Mouse (Mus musculus): Measurements from ENCODE around the gene Stxbp5l.
"Not testable (repeated sequence)": the region's sequence is repeated elsewhere in the genome, so short reads cannot be mapped to it uniquely, and the experiment has no call there.

Stxbp5l gene

DNA sequence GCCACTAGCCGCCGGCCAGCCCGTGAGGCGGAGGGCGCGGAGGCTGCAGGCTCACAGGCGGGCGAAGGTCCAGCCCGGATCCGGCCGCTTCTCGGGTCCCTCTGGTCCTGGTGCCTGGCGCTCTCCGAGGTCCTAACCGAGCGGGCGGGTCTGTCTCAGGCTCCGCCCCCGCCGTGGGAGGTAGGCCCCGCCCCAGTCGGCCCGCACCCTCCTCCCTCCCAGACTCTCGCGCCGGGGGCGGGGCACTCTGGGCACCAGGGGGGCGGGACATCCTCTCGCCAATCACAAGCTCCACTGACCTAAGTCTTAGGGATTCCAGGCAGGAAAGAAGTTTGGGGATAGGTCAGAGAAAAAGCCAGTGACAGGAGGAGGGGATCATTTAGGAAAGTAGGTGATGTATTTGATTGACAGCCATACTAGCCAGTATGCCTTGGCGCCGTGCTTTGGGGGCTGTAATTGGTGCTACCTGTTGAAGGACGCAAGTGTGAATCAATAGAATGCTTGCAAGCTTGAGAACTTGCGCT, at the start of gene Stxbp5l:
Stxbp5l (minus strand) TSS at position 142 of the 524 bp plus-strand sequence.
- peak; percentile 99 for DNase-seq

DNA sequence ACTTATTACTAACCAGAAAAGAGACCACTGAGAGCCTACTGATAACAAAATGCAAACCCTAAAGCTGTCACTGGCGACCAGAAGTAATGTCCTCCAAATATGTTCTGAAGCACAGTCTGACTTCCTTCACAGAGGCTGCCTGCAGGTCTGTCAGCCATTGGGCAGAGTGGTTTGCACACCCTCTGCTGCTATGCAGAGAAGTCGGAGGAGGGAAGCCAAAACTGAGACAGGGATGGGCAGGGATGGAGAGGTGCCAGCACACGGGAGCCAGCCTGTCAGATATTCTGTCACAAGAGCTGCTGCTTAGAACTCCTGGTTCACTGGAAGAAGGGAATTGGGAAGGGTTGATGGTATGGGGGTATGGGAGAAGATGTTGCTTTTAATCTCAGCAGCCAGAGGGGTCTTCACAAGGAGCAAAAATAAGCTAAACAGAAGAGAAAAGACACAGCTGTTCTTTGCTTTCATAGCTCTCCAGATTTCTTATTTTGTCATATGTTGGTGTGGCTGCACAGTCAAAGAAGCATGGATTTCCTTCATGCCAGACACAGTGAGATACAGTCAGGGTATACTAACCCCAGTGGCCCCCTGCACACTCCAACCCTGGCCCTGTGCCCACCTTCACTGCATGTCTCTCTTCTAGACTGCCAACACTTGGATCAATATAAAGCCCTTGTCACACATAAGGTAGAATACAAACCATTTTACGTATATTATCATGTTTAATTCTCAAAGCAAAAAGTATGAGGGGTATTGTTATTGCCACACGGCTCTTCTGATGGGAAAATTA, 48.8 kb upstream of the Stxbp5l start:
- DNase-seq: peak; percentile 87

DNA sequence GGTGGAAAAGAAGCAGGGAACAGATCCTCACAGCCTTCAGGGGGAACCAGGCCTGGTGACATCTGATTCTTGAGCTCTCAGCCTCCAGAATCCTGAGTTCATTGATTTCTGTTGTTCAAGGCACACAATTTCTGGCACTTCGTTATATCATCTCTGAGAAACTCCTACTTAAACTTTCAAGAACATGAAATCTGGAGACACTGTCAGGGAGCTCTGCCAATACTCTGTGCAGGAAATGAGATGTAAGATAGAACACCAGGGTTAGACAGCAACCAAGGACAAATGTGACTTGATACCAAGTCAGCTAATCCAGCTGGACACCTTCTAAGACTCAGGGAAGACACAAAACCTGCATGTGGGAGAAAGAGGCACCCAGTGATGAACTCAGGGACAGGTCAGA, 40.7 kb upstream of the Stxbp5l start:
- DNase-seq: no peak

DNA sequence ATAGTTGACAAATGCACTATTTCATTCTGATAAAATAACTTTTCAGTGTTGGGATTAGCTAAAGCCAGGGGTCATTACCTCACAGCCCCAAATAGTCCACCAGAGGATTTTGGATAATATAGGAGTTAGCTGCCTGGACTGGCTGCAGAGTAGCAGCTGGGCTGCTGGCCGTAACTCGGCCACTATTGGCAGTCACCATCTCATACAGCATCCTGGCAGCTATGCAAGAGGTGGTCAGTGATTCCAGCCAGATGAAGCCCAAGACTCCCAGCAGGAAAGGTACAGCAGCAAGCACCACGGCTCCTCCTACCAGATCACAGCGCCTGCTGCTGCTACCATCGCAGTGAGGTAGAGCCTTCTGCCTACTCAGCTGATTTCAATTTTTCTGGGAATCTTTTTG, 38.1 kb upstream of the Stxbp5l start:
- DNase-seq: no peak

DNA sequence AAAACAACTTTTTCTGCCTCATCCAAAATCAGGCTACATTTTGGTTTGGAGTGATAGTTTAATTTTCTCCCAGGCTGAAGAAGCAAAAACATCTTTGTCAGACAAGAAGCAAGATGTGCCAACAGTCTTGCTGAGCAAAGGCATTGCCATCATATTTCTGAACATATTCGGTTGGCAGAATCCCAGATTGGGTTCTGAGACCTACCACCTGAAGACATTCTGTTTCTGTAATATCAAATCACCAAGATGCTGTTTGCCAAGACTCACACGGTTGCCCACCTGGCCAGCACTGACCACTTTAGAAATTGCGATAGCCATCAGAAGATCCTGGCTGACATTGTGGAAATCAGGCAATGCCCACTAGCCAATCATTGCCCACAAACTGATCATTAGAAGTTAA, 37.1 kb upstream of the Stxbp5l start:
- peak; percentile 66 for DNase-seq

DNA sequence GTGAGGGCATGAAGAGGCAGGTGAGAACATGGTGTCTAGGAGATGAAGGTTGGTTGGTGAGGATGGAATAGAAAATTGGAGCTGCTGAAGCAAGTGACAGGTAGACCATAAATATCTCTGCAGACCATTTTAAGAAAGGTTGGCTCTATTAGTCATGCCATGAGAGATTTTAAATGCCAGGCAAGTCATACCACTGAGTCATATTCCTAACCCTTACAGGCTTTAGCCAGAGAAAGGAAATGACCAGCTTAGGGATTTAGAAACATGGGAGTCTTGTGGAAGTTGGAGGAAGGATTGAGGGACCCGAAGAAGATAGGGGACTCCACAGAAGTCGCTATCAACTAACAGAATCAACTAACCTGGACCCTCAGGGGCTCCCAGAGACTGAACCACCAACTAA, 35.8 kb upstream of the Stxbp5l start:
- no peak for DNase-seq

DNA sequence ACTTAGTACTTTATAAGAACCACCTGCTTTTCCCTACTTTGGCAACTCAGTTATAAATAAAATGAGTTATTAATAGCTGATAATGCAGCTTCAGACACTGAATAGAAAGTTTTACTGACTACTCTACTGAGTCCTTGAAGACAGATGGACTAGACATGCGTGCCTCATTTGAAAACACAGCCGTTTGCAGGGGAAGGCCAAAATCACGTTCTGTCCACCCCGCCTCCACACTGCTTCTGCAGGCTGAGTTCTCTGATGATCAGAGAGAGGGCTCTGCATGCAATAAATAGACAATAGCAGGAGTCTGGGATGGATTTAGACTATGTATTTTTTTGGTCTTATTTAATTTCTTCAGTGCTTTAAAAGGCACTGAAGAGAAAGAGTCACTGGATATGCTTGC, 20.8 kb upstream of the Stxbp5l start:
- no peak for DNase-seq

DNA sequence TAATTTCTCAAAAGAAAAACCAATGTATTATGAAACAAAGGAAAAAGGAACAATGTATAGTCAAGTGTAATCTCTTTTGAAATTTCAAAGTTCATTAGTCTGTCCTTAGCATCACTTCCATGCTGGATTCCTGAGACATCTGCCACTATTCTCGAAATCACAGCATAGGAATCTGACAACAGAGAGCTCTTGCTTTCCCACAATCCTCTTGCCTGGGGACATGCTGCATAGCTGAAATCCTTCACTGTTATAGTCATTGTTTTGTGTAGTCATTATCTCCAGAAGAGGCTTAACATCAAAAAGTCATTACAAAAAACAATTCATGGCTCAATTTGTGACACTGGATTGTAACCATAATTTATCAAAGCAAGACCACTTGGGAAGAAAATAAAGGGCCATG, 20.2 kb upstream of the Stxbp5l start:
- DNase-seq: no peak

DNA sequence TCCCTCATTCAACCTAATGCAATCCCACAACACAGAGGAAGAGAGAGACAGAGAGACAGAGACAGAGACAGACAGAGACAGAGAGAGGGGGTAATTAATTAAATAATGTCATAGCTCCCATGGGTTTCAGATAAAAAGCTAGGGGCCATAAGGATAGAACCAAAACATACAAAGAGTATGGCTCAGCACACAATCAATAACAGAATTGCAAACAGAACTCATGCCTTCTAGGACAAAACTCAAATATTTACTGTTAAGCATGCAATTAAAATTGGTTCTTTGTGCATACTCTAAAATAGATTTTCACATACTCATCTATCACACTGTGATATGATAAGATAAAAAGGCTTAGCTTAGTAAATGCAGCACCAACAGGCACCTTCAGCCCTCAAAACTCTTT, 5.2 kb upstream of the Stxbp5l start:
- DNase-seq: no peak

DNA sequence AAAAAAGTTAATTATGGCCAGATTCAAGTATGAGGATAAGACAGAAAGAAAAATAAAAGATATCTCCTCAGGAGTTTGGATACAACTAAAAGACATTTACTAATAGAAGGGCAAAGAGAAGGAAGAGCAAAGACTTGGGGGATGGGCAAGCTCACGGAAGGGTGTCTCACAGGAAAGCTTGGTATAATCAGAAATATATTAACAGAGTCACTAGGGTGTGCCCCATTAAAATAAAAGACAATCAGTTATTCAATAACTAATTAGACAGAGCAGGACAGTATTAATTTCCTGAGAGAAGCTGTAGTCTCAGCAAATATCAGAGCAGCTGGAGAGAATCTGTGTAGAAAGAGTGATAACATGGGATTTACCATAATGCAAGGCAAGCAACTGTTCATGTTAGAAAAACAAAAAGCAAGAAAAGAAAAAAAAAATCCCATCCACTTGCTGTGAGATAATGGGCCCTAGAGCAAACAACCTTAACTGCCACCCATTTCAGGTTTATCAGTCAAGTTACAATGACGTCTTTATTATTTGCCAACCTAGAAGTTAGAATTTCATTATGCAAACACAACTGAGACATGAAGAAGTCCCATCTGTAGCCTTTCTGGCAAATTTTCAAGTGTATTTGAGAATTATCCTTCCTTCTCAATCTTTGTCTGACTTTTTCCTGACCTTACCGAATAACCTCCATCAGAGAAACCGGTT, 4.6 kb upstream of the Stxbp5l start:
- DNase-seq: no peak

DNA sequence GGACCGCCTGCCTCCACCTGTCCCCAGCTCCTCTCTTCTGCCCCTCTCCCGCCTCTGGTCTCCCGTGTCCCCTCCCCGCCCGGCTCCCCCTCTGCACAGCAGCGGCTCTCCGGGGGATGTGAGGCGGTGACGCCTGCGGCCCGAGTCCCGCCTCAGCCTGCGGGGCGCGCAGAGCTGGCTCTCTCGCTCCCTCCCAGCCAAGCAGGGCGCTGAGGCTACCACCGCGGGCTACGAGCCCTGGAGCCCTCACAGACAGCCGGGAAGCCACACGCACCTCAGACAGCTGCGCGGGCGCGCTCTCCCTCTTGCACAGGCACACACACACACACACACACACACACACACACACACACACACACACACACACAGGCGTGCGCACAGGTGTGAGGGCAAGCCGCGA, 393 bp downstream of the Stxbp5l start:
- no peak for DNase-seq

DNA sequence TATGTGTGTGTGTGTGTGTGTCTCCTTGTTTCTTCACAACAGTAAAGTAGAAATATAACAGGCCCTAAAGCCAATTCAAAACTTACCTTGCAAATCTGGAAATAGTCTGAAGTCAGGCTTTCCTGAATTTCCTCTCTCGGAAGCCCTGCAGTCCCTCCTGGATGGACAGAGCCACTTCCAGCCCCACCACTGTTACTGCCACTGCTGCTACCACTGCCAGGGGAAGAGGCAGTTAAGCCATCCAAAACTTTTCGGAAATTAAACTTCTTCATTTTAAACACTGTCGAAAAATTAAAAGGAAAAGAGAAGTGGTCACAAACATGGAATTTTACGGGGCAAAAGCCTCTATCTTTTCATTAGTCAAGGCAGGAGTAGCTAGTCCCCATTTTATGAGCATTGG, 1.3 kb downstream of the Stxbp5l start:
- no peak for DNase-seq

DNA sequence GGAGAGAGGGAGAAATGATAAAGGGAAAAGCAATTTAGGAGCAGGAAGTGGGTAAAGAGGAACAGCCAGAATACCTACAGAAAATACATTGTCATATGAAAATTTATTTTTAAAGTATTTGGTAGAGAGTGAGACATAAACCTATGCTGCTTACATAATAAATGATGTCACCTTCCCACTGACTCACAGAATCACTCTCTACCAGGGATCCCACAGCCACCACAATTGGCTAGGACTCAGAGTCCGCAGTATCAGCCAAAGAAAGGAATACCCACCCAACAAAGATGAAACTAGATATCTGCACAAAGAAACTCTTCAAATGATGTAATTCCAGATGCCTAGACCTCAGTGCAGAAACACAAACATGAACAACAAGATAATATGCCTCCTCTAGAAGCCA, 12.0 kb downstream of the Stxbp5l start:
- DNase-seq: no peak

DNA sequence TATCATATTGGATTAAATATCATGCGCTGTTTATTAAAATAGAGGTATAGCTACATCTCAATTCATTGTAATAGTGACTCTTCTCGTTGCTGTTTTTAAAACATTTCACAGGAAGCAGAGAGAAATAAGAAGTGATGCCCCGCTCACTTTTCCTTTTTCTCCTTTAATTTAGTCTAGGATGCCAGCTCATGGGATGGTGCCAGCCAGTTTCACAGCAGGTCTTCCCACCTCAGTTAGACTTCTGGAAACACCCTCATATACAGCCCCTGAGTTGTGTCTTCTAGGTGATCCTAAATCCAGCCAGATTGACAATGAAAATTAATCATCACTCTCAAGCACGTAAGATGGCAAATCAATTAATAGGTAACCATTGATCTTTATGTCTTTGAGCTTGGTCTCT, 17.3 kb downstream of the Stxbp5l start:
- DNase-seq: peak; percentile 75

DNA sequence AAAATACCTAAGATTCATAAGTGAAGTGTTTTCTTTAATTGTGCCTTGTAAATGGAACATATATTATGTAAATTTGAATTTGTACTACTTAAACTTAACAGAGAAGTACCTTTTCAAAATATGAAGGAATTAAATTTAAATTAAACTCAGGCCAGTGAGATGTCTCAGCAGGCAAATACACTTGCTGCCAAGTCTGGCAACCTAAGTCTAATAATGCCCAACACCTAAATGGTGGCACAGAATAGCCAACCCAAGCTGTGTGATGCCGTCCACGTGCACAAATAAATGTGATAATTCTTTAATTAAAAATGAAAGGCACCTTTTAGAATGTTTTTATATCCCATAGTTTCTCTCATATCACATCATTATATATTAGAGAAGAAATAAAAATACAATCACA, 20.8 kb downstream of the Stxbp5l start:
- peak; percentile 55 for DNase-seq

DNA sequence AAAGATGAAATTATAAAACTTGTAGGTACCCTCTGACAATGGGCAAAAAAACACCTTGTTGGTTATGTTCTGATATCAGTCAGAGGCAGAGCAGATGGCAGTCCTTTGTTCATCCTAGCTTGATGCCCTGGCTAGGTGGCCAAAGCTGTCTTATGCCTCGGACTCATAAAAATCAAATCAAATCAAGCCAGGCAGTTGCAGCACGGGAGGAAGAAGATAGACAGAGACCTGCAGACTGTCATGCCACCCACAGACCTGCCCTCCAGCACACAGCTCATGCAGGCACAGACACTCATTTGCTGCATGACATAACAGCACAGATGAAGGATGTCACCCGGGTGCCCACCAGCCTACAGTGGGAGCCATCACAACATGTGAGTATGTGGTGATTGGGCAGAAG, 29.1 kb downstream of the Stxbp5l start:
- peak; percentile 77 for DNase-seq

DNA sequence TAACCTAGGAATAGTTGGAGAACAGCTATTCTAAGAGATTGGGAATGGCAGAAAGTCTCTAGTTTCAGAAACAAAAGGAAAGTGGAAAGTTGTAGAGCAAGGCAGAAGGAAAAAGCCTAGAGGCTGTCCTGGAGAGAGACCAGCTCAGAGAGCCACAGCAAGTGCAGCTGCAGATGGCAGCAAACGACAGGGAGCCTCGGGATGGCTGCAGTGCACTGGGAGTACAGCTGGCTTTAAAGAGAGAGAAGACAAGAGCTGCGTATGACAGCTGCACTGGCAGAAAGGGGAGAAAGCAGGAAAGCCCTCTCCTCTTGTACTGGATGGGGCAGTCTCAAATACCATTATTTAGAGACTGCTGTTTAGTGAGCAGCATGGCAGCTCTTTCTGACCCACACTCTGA, 37.7 kb downstream of the Stxbp5l start:
- DNase-seq: no peak

DNA sequence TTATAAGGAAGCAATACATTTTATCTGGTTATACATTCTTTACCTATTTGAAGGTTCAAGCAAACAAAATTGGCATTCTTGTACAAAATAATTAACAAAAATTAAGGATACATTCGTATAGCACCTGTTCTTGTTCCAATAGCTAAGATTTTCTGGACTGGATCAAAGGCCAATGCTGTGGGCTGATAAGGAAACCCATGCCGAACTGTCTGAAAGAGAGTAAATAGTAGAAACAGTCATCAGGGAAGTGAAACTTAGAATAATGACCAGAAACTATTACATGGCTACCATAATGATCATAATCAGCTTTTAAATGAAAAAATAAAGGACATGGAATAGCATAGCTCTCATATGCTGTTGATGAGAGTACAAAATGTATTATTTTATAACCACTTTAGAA, 39.8 kb downstream of the Stxbp5l start:
- DNase-seq: no peak

DNA sequence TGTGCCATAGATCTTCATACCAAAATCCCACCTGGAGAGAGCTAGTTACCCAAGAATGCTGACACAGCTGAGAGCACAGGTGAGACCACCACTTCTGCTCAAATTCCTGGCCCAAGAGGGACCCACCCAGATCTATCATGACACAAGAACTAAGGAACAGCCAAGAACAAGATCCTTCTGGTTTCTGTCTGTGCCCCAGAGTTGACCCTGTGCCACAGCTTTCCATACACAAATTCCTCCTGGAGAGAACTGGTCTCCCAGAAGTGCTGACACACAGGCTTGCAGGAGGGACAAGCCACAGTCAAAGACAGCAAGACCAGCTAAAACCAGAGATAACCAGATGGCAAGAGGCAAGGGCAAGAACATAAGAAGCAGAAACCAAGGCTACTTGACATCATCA, 43.3 kb downstream of the Stxbp5l start:
- DNase-seq: not testable (repeated sequence)

DNA sequence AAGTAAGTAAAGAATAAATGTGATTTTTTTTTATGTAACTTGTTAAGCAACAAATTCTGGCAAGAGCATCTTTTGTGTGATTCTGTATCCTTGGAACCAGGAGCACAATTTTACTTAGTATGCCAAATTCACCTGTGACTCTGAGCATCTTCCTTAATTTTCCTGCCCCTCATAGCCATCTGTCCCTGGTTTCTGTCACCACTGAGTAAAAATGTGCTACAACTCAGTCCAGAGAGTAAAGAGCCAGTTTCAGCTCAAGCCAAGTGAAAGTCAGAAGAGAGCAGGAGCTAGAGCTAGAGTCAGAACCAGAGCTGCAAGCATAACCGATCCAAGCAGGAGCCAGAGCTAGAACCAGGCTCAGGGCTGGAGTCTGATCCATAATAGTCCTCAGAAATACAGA, 46.6 kb downstream of the Stxbp5l start:
- peak; percentile 73 for DNase-seq

DNA sequence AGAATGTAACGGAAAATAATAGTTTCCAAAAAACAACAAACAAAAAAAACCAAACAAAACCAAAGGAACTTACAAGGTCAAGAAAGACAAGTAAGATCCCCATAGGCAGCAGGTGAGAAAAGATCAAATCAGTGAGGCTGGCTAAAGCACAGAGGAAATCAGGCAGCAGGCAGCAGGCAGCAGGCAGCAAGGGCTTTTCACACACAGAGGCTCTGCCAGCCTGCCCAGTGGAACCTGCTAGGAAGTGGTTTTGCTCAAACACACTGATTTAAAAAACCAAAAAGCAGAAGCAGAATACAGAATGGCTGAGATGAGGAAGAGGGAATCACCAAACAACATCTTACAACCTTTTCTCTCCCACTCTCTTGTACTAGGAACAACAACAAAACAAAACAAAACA, 47.2 kb downstream of the Stxbp5l start:
- peak; percentile 67 for DNase-seq

DNA sequence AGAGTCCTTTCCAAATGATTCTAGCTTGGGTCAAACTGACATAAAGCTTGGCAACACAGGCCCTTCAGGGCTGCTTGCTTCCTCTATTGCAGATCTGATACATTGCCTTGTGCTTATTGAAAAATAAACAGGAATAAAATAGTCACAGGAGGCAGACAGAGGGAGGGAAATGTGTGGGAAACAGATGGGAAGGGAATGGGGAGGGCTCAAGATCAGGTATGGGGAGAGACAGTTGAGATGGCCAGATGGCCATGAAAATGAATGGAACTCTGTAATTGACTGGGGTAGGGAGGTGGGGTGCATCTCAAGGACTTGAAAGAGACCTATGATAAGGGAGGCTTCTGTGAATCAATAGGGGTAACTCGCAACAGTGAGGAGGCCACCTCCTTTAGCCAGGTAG, 80.3 kb downstream of the Stxbp5l start:
- peak; percentile 83 for DNase-seq

DNA sequence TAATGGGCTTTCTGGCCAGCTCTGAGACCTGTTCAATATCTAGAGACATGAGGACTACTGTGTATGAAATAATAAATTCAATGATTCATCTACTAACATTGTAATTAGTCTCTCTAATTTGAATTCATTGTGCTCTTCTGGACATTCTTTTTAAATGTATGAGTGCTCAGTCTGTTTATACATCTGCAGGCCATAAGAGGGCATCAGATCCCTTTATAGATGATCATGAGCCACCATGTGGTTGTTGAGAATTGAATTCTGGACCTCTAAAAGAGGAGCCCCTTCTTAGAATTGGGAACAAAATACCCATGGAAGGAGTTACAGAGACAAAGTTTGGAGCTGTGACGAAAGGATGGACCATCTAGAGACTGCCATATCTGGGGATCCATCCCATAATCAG, 92.2 kb downstream of the Stxbp5l start:
- peak; percentile 67 for DNase-seq

DNA sequence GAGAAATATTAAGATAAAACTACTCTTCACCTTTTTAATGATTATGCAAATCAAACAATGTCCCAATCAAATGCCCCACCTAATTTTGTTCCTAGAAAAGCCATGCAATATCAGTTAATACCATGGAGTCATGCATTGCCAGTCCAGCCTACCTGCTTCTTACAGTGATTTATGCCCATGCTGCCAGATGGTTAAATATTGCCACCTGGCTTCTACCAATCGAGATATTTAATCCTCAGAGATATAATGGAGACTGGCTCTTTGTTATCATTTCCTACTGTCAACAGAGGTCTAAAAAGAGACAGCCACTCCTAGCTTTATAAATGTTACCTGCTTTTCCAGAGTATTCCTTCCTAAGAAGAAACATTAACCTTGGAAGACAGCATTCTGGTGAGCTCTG, 104.6 kb downstream of the Stxbp5l start:
- peak; percentile 61 for DNase-seq

Data from cerebellum, adult 9-10 months (tissue).